Mouse (Mus musculus) MEL (cell line): ENCODE measurements at regions not wholly inside any gene's neighbourhood (a gene's known extent, or its start where the extent isn't known, plus 50 kb on each side); places are given as distances from the start of the nearest gene placed in this dataset.

ENCODE experiments used
- CHD2 ChIP-seq: IDR thresholded peaks from 2 replicates; pipeline ENCODE4 v1.6.1; 2011; ENCODE audit warnings: low read length, improper control_type of control experiment
- EP300 ChIP-seq, 2 experiments: IDR thresholded peaks; 2 replicates each; pipeline ENCODE4 v1.6.1; 2011; ENCODE audit warnings: improper control_type of control experiment in 2 of 2, low read length in 2 of 2, low read depth in 1 of 2, mild to moderate bottlenecking in 1 of 2
- GATA1 ChIP-seq: IDR thresholded peaks from 2 replicates; pipeline ENCODE4 v1.6.1; 2011; ENCODE audit warnings: low read depth, low read length, improper control_type of control experiment
- RCOR1 ChIP-seq: IDR thresholded peaks from 2 replicates; pipeline ENCODE4 v1.6.1; 2012; ENCODE audit warnings: low read depth, mild to moderate bottlenecking, inconsistent platforms, low read length, improper control_type of control experiment
- TCF12 ChIP-seq: IDR thresholded peaks from 2 replicates; pipeline ENCODE4 v1.6.1; 2014; ENCODE audit warnings: low read depth, mild to moderate bottlenecking, inconsistent platforms, low read length, improper control_type of control experiment, moderate library complexity

DNA sequence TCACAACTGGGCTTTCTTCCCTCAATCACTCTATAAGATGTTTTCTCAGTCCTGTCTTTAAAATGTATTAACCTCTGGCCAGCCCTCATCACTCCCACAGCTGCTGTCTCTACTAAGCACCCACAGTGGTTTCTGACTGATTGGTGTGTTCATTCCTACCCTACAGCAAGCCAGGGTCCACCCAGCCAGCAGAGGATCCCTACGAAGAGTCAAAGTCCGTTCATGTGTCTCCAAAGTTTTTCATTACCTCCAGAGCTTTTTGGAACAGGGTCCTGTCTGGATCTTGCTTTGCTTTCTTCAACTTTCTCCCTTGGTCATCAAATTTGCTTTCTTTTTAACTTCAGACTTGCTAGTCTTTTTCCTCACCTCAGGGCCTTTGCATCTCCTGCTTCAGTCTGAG lies 69.3 kb upstream of the 4933415F23Rik start:
- no peak for TF ChIP-seq GATA1
- TF ChIP-seq CHD2 = no peak
- no peak for TF ChIP-seq TCF12
- TF ChIP-seq RCOR1 = no peak
- TF ChIP-seq EP300 (IDR thresholded peaks at IDR 0.05; ENCODE audit: low read depth in 1 of 2, low read length in 2 of 2) = no peak
